Mouse (Mus musculus) spleen, embryonic (tissue): ENCODE measurements around the gene Cirbp.

Experiments
- CTCF ChIA-PET: fragments of 350-600 bp; sonication (Branson Sonifier 250); formaldehyde crosslinking; loops from one replicate; lab custom pipeline; 2022; lab: Charles Lee

The Cirbp gene

DNA sequence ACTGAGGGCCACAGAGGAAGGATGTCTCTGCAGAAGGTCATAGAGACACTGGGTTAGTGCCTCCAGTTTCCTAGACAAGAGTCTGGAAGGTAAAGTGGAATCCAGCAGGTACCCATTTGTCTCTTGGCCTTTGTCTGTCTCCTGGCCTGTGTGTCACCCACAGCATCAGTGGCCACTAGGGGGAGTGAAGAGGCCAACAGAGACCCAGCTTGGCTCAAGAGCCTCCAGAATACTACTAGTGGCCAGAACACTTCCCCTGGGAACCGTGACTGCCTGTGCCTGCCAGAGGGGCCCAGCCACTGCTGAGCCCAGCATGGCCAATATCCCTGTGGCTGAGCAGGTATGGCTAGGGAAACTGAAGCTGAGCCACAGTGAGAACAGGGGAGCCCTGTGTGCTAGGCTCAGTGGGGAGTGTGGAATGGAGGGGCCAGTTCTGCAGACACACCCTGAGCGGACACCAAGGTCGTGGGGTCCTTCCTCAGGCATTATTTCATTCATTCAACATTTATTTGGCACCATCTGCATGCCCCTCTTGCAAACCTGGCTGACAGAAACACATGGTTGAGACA, 33.7 kb downstream of the Cirbp start:
- CTCF ChIA-PET, result interaction anchor here (0.6 to 1.2 kb wide), 2 partner anchors 23 to 48 kb away, joined by 3 to 4 read pairs; no protein-coding TSS in a partner anchor

DNA sequence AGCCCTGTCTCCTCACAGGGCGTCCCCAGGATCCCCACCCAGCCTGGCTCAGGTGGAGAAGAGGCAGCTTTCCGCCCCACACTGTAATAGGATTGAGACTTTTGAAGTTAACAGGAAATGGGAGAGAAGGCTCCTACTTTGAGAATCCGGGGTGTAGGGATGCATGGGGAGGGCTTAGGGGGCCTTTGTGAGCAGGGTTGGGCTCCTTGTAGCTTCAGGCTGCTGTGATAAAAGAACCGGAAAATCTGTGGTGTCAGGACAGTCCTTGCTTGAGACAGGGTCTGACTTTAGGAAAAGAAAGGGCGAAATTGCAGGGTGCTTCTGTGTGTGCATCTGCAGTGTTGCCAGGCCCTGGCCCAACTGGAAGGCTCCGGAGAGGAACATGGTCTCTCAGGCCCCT, 34.7 kb downstream of the Cirbp start:
- CTCF ChIA-PET, result interaction anchor here (1.2 kb wide), 1 partner anchor 46 kb away, joined by 4 read pairs; no protein-coding TSS in a partner anchor

- CTCF ChIA-PET, result no interaction called here
These were observed 38.3 kb downstream of the Cirbp start for GRCm38 (mm10) chr10:80204055-80204454.

DNA sequence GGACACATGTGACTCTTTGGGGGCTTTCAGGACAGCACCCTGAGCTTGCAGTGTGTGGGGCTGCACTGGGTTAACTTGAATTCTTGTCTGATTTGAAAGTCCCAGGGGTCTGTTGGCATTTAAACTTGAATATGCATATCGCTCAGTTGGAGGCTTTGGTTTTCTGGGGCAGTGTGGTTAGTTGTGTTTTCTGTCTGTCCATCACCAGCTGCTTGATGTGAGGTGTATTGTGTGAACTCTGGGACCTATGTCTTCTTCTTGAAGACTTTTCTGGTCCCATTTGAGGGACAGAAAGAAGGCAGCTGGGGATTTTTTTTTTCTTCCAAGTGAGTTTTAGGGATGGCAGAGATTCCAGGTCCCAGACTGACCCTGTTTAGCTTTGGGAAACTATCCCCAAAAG, 41.4 kb downstream of the Cirbp start:
- CTCF ChIA-PET, result no interaction called here

DNA sequence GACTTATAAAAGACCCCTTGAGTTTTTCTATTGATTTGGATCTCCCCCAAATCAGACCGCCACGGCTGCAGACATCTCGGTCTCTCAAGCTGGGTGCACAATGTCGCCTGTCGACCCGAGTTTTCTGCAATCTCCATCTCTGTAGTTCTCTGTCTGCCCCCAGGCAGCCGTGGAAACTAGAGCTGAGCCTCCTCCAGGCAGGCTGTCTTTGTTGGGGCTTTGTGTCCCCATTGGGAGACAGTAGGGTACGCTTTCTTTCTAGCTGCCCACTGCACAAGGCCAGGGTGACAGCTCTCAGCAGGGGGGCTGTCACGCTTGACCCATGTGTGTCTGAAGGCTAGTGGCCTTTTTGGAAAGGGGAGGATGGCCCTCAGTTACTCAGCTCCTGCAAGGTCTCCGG, 41.9 kb downstream of the Cirbp start:
- CTCF ChIA-PET, result no interaction called here

DNA sequence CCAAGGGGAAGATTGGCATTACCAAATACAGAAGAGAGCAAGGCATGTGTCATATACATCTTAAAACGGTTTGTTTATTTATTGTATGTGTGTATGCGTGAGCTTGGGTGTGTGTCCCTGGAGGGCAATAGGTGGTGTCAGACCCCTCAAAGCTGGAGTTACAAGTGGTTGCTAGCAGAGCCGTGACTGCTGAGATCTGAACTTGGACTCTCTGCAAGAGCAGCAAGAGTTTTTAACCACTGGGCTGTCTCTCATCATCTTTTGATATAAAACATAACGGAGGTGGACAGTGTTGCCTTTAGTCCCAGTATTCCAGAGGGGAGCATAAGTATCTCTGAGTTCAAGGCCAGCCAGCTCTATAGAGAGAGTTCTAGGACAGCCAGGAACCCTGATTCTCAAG, 42.5 kb downstream of the Cirbp start:
- CTCF ChIA-PET, result interaction anchor here (0.6 kb wide), 1 partner anchor 11 kb away, joined by 3 read pairs; no protein-coding TSS in a partner anchor

GRCm38 (mm10) chr10:80208841-80209371, 43.1 kb downstream of the Cirbp start:
- CTCF ChIA-PET, result interaction anchor here (0.5 to 0.6 kb wide), 2 partner anchors 10 to 36 kb away, joined by 3 to 21 read pairs; no protein-coding TSS in a partner anchor

DNA sequence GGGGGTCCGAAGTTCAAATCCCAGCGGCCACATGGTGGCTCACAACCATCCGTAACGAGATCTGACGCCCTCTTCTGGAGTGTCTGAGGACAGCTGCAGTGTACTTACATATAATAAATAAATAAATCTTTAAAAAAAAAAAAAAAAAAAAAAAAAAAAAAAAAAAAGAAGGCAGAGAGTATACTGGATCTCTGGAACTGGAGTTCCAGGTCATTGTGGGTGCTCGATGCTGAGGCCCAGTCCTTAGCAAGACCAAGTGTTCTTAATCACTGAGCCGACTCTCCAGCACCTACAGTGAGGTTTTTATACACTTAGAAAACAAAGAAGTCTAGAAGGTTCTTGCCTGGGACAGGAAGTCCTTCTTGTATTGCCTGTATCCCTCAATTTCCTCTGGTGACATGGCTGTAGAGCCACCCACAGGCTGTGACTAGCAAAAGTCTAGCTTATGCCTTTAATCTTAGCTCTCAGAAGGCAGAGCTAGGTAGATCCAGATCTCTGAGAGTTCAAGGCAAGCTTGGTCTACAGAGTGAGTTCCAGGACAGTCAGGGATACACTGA, 45.8 kb downstream of the Cirbp start:
- CTCF ChIA-PET, result interaction anchor here (0.6 kb wide), 1 partner anchor 809 kb away, joined by 5 read pairs; no protein-coding TSS in a partner anchor

DNA sequence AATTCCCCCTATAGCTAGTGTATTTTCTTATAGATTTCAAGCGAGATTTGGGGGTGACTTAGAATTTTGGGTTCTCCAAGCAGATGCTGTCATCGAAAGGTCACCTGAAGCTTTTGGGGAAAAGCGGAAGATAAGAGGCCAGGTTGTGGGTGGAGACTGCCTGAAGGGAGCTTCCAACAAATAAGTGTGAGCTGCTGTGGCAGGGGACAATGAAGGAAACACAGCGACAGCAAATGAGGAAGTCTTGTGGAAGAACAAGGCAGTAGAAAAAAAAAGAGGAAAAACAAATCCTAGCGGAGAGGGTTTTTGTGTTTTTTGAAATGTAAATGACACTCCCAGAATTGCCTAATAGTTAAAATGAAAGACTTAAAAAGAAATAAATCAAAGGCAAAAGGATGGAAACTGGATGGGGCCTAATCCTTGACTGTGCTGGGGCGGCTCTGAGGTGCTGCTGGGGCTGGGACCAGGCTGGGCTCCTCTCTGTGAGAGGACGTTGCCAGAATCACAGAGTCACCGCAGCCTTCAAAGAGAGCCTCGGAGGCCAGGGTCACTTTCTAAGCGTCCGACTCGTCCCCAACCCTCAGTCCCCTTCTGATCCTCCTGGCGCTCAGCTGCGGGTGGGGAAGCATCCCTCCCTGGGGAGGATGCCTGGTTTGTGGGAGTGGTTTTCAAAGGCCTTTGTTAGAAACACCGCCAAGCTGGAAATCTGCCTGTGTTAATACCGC, 49.4 kb downstream of the Cirbp start:
- CTCF ChIA-PET, result no interaction called here

GRCm38 (mm10) chr10:80220676-80221075, 54.9 kb downstream of the Cirbp start:
- CTCF ChIA-PET, result no interaction called here
